Comparison of ENCODE assay signal across 10 mouse cellular contexts in genomic region chr5:104465279-104465678, GRCm38 (mm10). TPM values are rescaled to one million over a fixed set of nuclear protein-coding genes. Genes with fewer than 3 reads are reported as not detected.
A peak's percentile ranks its signal among the peaks of the same experiment; 100 is the strongest.
DNase-seq lines count a peak whose midpoint lies in the region; ATAC-seq and TF ChIP-seq lines count a peak whose summit lies in the region.
"Had no signal": no experiment of that assay in that cellular context is flagged by ENCODE, and none has a peak within 500 bp of the region (broad histone marks: within the 10 kb centered on the region; RNA-seq: fewer than 3 reads in every experiment).

No protein-coding gene starts in this region.

- no peak overlapping the region for H3K27ac ChIP-seq in kidney, embryonic 15.5 days
- H3K27ac ChIP-seq in midbrain, embryonic 11.5 days (ENCODE audit: low read depth, low read length): no peak overlapping the region
- no peak overlapping the region for H3K27ac ChIP-seq in midbrain, postnatal 0 days (ENCODE audit: low read depth, low read length)
- H3K27ac ChIP-seq in stomach, postnatal 0 days (replicated peaks): peak overlapping the region; percentile 64; the same call in 1 of the 2 replicates
- H3K27ac ChIP-seq: midbrain, embryonic 10.5 days had no signal

- WGBS in kidney, embryonic 15.5 days: 77% methylated on average over 8 of the region's 8 CpGs
- 95% methylated on average over 8 of the region's 8 CpGs for WGBS in midbrain, embryonic 11.5 days
- 83% methylated on average over 8 of the region's 8 CpGs for WGBS in midbrain, postnatal 0 days
- WGBS in stomach, postnatal 0 days: 56% methylated on average over 8 of the region's 8 CpGs

- peaks cover 6% of the 10 kb centered on the region for H3K4me1 ChIP-seq in kidney, embryonic 15.5 days
- H3K4me1 ChIP-seq in midbrain, embryonic 11.5 days (ENCODE audit: control insufficient read depth, insufficient read depth, low read length): 0 out of 2 replicates have a peak, but pooled peaks cover 2% of the 10 kb centered on the region
- H3K4me1 ChIP-seq in midbrain, postnatal 0 days (ENCODE audit: insufficient read depth, low read length): peaks cover 4% of the 10 kb centered on the region; the same call in 1 of the 2 replicates
- H3K4me1 ChIP-seq in stomach, postnatal 0 days (replicated peaks; ENCODE audit: control insufficient read depth, insufficient read depth): no peaks in the 10 kb centered on the region

- no peak for ATAC-seq in kidney, embryonic 15.5 days (replicated peaks; ENCODE audit: low FRiP score)
- ATAC-seq in midbrain, embryonic 11.5 days (ENCODE audit: low FRiP score): no peak
- no peak for ATAC-seq in midbrain, postnatal 0 days (ENCODE audit: low FRiP score)
- peak; percentile 26; the same call in 1 of the 2 replicates for ATAC-seq in stomach, postnatal 0 days (ENCODE audit: low FRiP score, low TSS enrichment)

- TF ChIP-seq CTCF in midbrain, postnatal 0 days (IDR thresholded peaks at IDR 0.05): no peak
- no peak for TF ChIP-seq CTCF in stomach, postnatal 0 days (IDR thresholded peaks at IDR 0.05; ENCODE audit: low read depth)

- peaks cover 64% of the 10 kb centered on the region for H3K36me3 ChIP-seq in kidney, embryonic 15.5 days
- peaks cover 12% of the 10 kb centered on the region for H3K36me3 ChIP-seq in midbrain, embryonic 11.5 days (ENCODE audit: control insufficient read depth, insufficient read depth, low read length)
- H3K36me3 ChIP-seq in midbrain, postnatal 0 days (ENCODE audit: insufficient read depth, low read length): peaks cover 25% of the 10 kb centered on the region
- peaks cover 14% of the 10 kb centered on the region for H3K36me3 ChIP-seq in stomach, postnatal 0 days (ENCODE audit: control insufficient read depth, insufficient read depth, low read length)

- TF ChIP-seq EP300 in stomach, postnatal 0 days (optimal IDR thresholded peaks at IDR 0.05): no peak

- H3K9me3 ChIP-seq in kidney, embryonic 15.5 days (replicated peaks): no peaks in the 10 kb centered on the region
- H3K9me3 ChIP-seq in midbrain, embryonic 11.5 days (ENCODE audit: control insufficient read depth, low read length): no peaks in the 10 kb centered on the region
- no peaks in the 10 kb centered on the region for H3K9me3 ChIP-seq in midbrain, postnatal 0 days (ENCODE audit: low read length)
- no peaks in the 10 kb centered on the region for H3K9me3 ChIP-seq in stomach, postnatal 0 days (ENCODE audit: control insufficient read depth, low read length)
- H3K9me3 ChIP-seq: midbrain, embryonic 10.5 days had no signal

- H3K27me3 ChIP-seq in kidney, embryonic 15.5 days: no peaks in the 10 kb centered on the region
- no peaks in the 10 kb centered on the region for H3K27me3 ChIP-seq in midbrain, embryonic 11.5 days (ENCODE audit: control insufficient read depth, insufficient read depth, low read length)
- no peaks in the 10 kb centered on the region for H3K27me3 ChIP-seq in midbrain, postnatal 0 days (ENCODE audit: insufficient read depth, low read length)
- H3K27me3 ChIP-seq in stomach, postnatal 0 days (ENCODE audit: control insufficient read depth, insufficient read depth, low read length): no peaks in the 10 kb centered on the region
- H3K27me3 ChIP-seq: CH12.LX had no signal

- no peak overlapping the region for H3K4me3 ChIP-seq in kidney, embryonic 15.5 days (replicated peaks)
- H3K4me3 ChIP-seq in midbrain, embryonic 11.5 days (ENCODE audit: low read depth, low read length): no peak overlapping the region
- no peak overlapping the region for H3K4me3 ChIP-seq in midbrain, postnatal 0 days (ENCODE audit: low read depth, low read length)
- H3K4me3 ChIP-seq in stomach, postnatal 0 days (ENCODE audit: low read depth, low read length): no peak overlapping the region
- H3K4me3 ChIP-seq: midbrain, embryonic 10.5 days had no signal

- H3K9ac ChIP-seq in kidney, embryonic 15.5 days: no peak overlapping the region
- no peak overlapping the region for H3K9ac ChIP-seq in midbrain, embryonic 11.5 days (ENCODE audit: low read length)
- H3K9ac ChIP-seq in midbrain, postnatal 0 days (replicated peaks; ENCODE audit: low read length, poor library complexity, severe bottlenecking): no peak overlapping the region
- no peak overlapping the region for H3K9ac ChIP-seq in stomach, postnatal 0 days (ENCODE audit: low read length)

- H3K4me2 ChIP-seq in kidney, embryonic 15.5 days: no peak overlapping the region
- no peak overlapping the region for H3K4me2 ChIP-seq in midbrain, embryonic 11.5 days
- H3K4me2 ChIP-seq in midbrain, postnatal 0 days (ENCODE audit: low read depth, low read length, poor library complexity, severe bottlenecking): no peak overlapping the region
- no peak overlapping the region for H3K4me2 ChIP-seq in stomach, postnatal 0 days (replicated peaks; ENCODE audit: low read depth)

- peak; percentile 40 for DNase-seq in kidney, adult 11 months
- peak; percentile 72 for DNase-seq in midbrain, embryonic 11.5 days (ENCODE audit: low spot score, missing footprints)
- DNase-seq in midbrain, postnatal 0 days (ENCODE audit: low spot score): no peak
- DNase-seq in adrenal gland, postnatal 14 days: peak; percentile 73
- no peak for DNase-seq in stomach, postnatal 0 days (ENCODE audit: low spot score)
- DNase-seq in natural killer cell, adult 2 months (ENCODE audit: low spot score in 2 of 2): no peak
- no peak for DNase-seq in left cerebral cortex, postnatal 25 days (ENCODE audit: low spot score in 2 of 2)

- intact Hi-C loops in left cerebral cortex, postnatal 25 days (cut with DNase I): no loop called here

RNA-seq across cellular contexts. Expression of gene Pkd2, which starts 6.0 kb away (rescaled TPM):
- 16.5 and 18.5 TPM in 2 replicates for polyA plus RNA-seq in kidney, embryonic 15.5 days (2015; fragmentation: Nextera tagmentation; extraction: Ambion mirVana)
- 10.3 and 11.2 TPM in 2 replicates for polyA plus RNA-seq in midbrain, embryonic 11.5 days (2014; fragmentation: Nextera tagmentation; extraction: Ambion mirVana)
- total RNA-seq in midbrain, postnatal 0 days (2014; rRNA removed): 25.8 and 29.1 TPM in 2 replicates
- polyA plus RNA-seq in midbrain, postnatal 0 days (2015; fragmentation: Nextera tagmentation; extraction: Ambion mirVana): 4.8 and 5.2 TPM in 2 replicates
- 35.7 and 37.6 TPM in 2 replicates for total RNA-seq in adrenal gland, postnatal 14 days (2021)
- polyA plus RNA-seq in stomach, postnatal 0 days (2015; fragmentation: Nextera tagmentation; extraction: Ambion mirVana): 5.5 and 6.4 TPM in 2 replicates
- 10 to 100 TPM; 22.4 to 24.8 TPM for total RNA-seq in left cerebral cortex, postnatal 25 days (2021)
- total RNA-seq: CH12.LX had no signal

RNA-seq across cellular contexts. Expression of gene Spp1, which starts 30.4 kb away (rescaled TPM):
- 64.9 and 527 TPM in 2 replicates for polyA plus RNA-seq in kidney, embryonic 15.5 days (2015; fragmentation: Nextera tagmentation; extraction: Ambion mirVana)
- polyA plus RNA-seq in midbrain, embryonic 11.5 days (2014; fragmentation: Nextera tagmentation; extraction: Ambion mirVana): 6.8 and 8.2 TPM in 2 replicates
- 14.3 and 18.4 TPM in 2 replicates for total RNA-seq in midbrain, postnatal 0 days (2014; rRNA removed)
- polyA plus RNA-seq in midbrain, postnatal 0 days (2015; fragmentation: Nextera tagmentation; extraction: Ambion mirVana): 25.9 and 31.2 TPM in 2 replicates
- 19.6 and 46.5 TPM in 2 replicates for total RNA-seq in adrenal gland, postnatal 14 days (2021)
- 198 and 233 TPM in 2 replicates for polyA plus RNA-seq in stomach, postnatal 0 days (2015; fragmentation: Nextera tagmentation; extraction: Ambion mirVana)
- total RNA-seq in left cerebral cortex, postnatal 25 days (2021): 10 to 100 TPM in 1 of 2 experiments, 1 to 10 TPM in 1; 9.5 to 10.7 TPM

RNA-seq across cellular contexts. Expression of gene BC005561, which starts 42.9 kb away (rescaled TPM):
- polyA plus RNA-seq in kidney, embryonic 15.5 days (2015; fragmentation: Nextera tagmentation; extraction: Ambion mirVana): 12.3 and 12.7 TPM in 2 replicates
- polyA plus RNA-seq in midbrain, embryonic 11.5 days (2014; fragmentation: Nextera tagmentation; extraction: Ambion mirVana): 16.6 and 17.6 TPM in 2 replicates
- 7.2 and 7.3 TPM in 2 replicates for total RNA-seq in midbrain, postnatal 0 days (2014; rRNA removed)
- 6.5 and 9.5 TPM in 2 replicates for polyA plus RNA-seq in midbrain, postnatal 0 days (2015; fragmentation: Nextera tagmentation; extraction: Ambion mirVana)
- 9.5 and 11.3 TPM in 2 replicates for total RNA-seq in adrenal gland, postnatal 14 days (2021)
- polyA plus RNA-seq in stomach, postnatal 0 days (2015; fragmentation: Nextera tagmentation; extraction: Ambion mirVana): 4.9 and 5.8 TPM in 2 replicates
- total RNA-seq in left cerebral cortex, postnatal 25 days (2021): 10 to 100 TPM; 13.8 to 15.3 TPM

Comparison
In these comparisons a context has a peak if more than half of its experiments do, and no peak if none do; other contexts are left out.
1. DNase-seq: peak in kidney, adult 11 months (single experiment), midbrain, embryonic 11.5 days (single experiment) and adrenal gland, postnatal 14 days (single experiment); none in midbrain, postnatal 0 days (single experiment), stomach, postnatal 0 days (single experiment), natural killer cell, adult 2 months (0 of 2) and left cerebral cortex, postnatal 25 days (0 of 2).